Mouse (Mus musculus) cerebellum, postnatal 25 days (tissue): Measurements from ENCODE around the gene Dcaf12.
A peak's percentile ranks its signal among the peaks of the same experiment; 100 is the strongest.

ENCODE experiments used
- DNase-seq, 2 experiments: peaks; one replicate each; pipeline ENCODE4 v3.0.0; 2021; ENCODE audit warnings: mixed read lengths in 2 of 2

The Dcaf12 gene

GRCm38 (mm10) chr4:41314141-41315129, at the start of gene Dcaf12:
Gene Dcaf12 (minus strand): TSS chr4:41314889.
- peak; percentile 94 to 97 for DNase-seq

GRCm38 (mm10) chr4:41361059-41361458, 46.4 kb upstream of the Dcaf12 start:
- DNase-seq = no peak

GRCm38 (mm10) chr4:41359358-41359757, 44.7 kb upstream of the Dcaf12 start:
- no peak for DNase-seq

GRCm38 (mm10) chr4:41358669-41359068, 44.0 kb upstream of the Dcaf12 start:
- no peak for DNase-seq

- DNase-seq = no peak
These were observed 42.5 kb upstream of the Dcaf12 start for GRCm38 (mm10) chr4:41357154-41357553.

GRCm38 (mm10) chr4:41353265-41353664, 38.6 kb upstream of the Dcaf12 start:
- DNase-seq = no peak

GRCm38 (mm10) chr4:41352758-41353157, 38.1 kb upstream of the Dcaf12 start:
- DNase-seq = no peak

- DNase-seq = no peak
These were observed 34.5 kb upstream of the Dcaf12 start for GRCm38 (mm10) chr4:41349199-41349591.

- peak; percentile 93 to 96 for DNase-seq
These were observed 34.0 kb upstream of the Dcaf12 start, which contains the start of gene Ubap1 for GRCm38 (mm10) chr4:41348584-41349198. Gene Ubap1 (plus strand): TSS chr4:41348996.

GRCm38 (mm10) chr4:41347839-41348238, 33.1 kb upstream of the Dcaf12 start:
- no peak for DNase-seq

GRCm38 (mm10) chr4:41346011-41346410, 31.3 kb upstream of the Dcaf12 start:
- no peak for DNase-seq

- no peak for DNase-seq
These were observed 26.3 kb upstream of the Dcaf12 start for GRCm38 (mm10) chr4:41340912-41341550.

- no peak for DNase-seq
These were observed 21.9 kb upstream of the Dcaf12 start for GRCm38 (mm10) chr4:41336546-41336945.

- no peak for DNase-seq
These were observed 17.2 kb upstream of the Dcaf12 start for GRCm38 (mm10) chr4:41331698-41332421.

GRCm38 (mm10) chr4:41331085-41331484, 16.4 kb upstream of the Dcaf12 start:
- DNase-seq = no peak

GRCm38 (mm10) chr4:41329481-41329880, 14.8 kb upstream of the Dcaf12 start:
- no peak for DNase-seq

GRCm38 (mm10) chr4:41326876-41327275, 12.2 kb upstream of the Dcaf12 start:
- no peak for DNase-seq

- no peak for DNase-seq
These were observed 6.3 kb upstream of the Dcaf12 start for GRCm38 (mm10) chr4:41320971-41321370.

- DNase-seq = no peak
These were observed 3.6 kb upstream of the Dcaf12 start for GRCm38 (mm10) chr4:41318267-41318666.

- DNase-seq = no peak
These were observed 484 bp upstream of the Dcaf12 start for GRCm38 (mm10) chr4:41315173-41315572.

- DNase-seq = no peak
These were observed 967 bp downstream of the Dcaf12 start for GRCm38 (mm10) chr4:41313722-41314121.
